Mouse (Mus musculus): ENCODE measurements at regions not wholly inside any gene's neighbourhood (a gene's known extent, or its start where the extent isn't known, plus 50 kb on each side); places are given as distances from the start of the nearest gene placed in this dataset.

DNA sequence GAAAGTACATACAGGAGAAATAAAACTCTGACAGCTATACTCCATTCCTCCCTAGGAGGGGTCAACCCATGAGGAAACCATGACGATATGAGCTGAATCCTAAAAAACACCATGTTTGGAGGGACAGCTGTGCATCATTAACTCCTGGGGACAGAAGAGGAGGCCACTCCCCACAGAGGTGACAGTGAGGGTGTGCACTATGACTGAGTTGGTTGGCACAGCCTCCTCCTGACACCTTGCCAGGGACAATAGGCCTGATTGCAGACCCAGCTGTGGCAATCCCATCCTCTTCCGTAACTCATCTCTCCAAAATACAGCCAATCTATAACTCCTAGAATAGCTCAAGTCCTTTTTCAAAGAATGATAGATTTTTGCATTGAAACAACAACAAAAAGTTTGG is 112.0 kb downstream of the Rbm43 start:
- peak; percentile 17 for DNase-seq

GRCm38 (mm10) chr2:51830286-51830944 is 104.5 kb downstream of the Rbm43 start:
- DNase-seq, result peak; percentile 80

- DNase-seq, result no peak
Measured at GRCm38 (mm10) chr2:51830965-51831720, 103.8 kb downstream of the Rbm43 start.

DNA sequence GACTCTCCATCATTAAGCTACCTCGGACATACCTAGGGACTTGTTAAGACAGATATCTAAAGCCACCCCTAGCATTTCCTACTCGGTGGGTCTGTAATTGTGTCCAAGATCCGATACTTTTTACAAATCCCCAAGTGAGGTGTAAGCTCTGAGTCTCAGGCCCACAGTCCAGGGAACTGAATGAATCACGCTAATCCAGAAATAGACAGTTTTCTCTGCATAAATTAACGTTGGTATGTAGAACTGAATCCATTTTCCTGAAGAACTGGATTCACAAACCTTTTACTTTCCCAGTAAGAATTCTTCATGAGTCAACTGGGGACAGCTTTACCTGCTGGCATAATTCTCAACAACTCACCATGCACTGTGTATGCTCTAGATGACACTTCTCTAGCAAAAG is 97.1 kb downstream of the Rbm43 start:
- no peak for DNase-seq

- no peak for DNase-seq
Measured at GRCm38 (mm10) chr2:51840808-51841207, 94.2 kb downstream of the Rbm43 start.

DNA sequence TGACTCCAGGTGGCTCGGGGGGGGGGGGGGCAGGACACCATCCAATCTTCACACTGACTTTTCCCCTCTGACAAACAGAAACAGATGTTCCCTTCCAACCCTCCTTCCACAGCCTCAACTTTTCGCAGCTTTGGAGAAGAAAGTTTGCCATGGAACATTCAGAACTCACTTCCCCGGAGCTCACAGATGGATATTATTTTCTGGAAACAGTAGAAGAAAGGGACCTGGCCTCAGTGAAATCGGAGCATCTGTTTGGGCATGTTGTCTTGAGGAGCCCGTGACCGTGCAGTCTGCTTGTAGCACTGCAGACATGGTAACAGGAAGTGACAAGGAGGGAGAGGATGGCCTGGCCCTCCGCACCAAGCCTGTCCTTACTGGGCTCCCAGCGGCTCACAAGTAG is 90.1 kb downstream of the Rbm43 start:
- no peak for DNase-seq

- DNase-seq, result no peak
Measured at GRCm38 (mm10) chr2:51847556-51847955, 87.4 kb downstream of the Rbm43 start.

DNA sequence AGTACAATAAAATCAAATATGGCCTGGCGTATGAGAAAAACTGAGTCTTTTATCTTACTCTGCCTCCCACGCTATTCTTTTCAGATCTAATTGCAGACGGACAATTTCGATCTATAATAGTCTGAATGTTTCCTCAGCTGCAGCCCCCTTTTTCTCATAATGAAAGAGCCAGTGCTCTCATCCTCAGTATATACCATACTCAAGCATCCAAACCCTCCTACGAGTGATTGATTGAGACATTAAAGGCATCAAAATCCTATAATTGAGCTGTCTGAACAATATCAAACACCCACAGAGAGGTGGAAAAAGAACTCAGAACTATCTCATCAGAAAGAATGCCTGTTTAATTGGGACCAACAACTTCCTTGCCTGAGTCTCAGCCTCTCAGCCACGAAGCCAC is 87.0 kb downstream of the Rbm43 start:
- no peak for DNase-seq

GRCm38 (mm10) chr2:51848491-51848890 is 86.5 kb downstream of the Rbm43 start:
- DNase-seq, result no peak

GRCm38 (mm10) chr2:51850581-51850980 is 84.4 kb downstream of the Rbm43 start:
- no peak for DNase-seq

GRCm38 (mm10) chr2:51851711-51852110 is 83.3 kb downstream of the Rbm43 start:
- no peak for DNase-seq

DNA sequence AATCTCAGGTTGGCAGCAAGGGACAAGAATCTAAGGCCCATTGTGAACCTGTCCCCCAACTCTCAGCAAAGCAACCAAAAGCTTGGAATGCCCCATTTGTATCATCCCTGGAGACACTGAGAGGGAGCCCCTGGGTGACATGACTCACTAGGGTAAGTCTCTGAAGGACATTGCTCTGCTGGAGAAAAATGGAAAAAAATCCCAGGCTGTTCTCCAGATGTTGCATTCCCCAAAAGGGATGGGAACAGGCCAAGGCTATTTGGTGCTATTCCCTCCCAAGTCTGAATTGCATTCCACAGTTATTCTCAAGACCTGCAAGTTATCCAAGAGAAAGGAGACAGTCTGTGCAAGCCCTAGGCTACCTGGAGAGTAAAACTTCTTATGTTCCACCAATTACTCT is 77.7 kb downstream of the Rbm43 start:
- no peak for DNase-seq

- no peak for DNase-seq
Measured at GRCm38 (mm10) chr2:51866045-51866444, 68.9 kb downstream of the Rbm43 start.

- DNase-seq, result no peak
Measured at GRCm38 (mm10) chr2:51868878-51869510, 66.0 kb downstream of the Rbm43 start.

GRCm38 (mm10) chr2:51871571-51871970 is 63.4 kb downstream of the Rbm43 start:
- no peak for DNase-seq
